ENCODE assay signal across 8 mouse cellular contexts in the genomic region with DNA sequence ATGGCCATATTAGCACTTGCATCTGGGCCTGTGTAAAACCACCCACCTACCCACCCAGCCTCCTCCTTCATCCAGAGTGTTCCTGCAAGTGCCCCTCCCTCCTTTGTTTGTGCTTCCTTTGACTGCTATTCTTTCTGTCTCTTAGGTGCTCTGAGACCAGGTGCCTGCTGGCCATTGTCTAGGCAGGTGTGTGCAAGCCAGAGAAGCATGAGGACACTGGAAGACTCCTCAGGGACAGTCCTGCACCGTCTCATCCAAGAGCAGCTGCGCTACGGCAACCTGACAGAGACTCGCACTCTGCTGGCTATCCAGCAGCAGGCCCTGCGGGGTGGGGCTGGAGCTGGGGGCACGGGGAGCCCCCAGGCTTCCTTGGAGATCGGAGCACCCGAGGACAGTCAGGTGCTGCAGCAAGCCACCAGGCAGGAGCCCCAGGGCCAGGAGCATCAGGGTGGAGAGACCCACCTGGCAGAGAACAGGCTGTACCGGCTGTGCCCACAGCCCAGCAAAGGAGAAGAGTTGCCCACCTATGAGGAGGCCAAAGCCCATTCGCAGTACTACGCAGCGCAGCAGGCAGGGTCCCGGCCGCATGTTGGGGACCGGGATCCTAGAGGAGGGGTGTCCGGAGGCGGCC. TPM values are rescaled to one million over a fixed set of nuclear protein-coding genes. Genes with fewer than 3 reads are reported as not detected.
DNase-seq lines count a peak whose midpoint lies in the region; ATAC-seq and TF ChIP-seq lines count a peak whose summit lies in the region.

No protein-coding gene starts in this region.

- no peak for TF ChIP-seq CTCF in forebrain, postnatal 0 days (IDR thresholded peaks at IDR 0.05; ENCODE audit: low read depth)
- no peak for TF ChIP-seq CTCF in olfactory bulb, adult 2 months (IDR thresholded peaks at IDR 0.05; ENCODE audit: insufficient read depth, low read depth, low read length)

- peaks cover 80% of the 10 kb centered on the region for H3K4me1 ChIP-seq in lung, embryonic 15.5 days
- peaks cover 35% of the 10 kb centered on the region for H3K4me1 ChIP-seq in forebrain, postnatal 0 days (ENCODE audit: insufficient read depth)
- H3K4me1 ChIP-seq in olfactory bulb, adult 2 months (ENCODE audit: control insufficient read depth, insufficient read depth, low read length): peaks cover 33% of the 10 kb centered on the region

- H3K9ac ChIP-seq in lung, embryonic 15.5 days: peak overlapping the region; percentile 96
- H3K9ac ChIP-seq in forebrain, postnatal 0 days: peak overlapping the region; percentile 95

- no peaks in the 10 kb centered on the region for H3K9me3 ChIP-seq in lung, embryonic 15.5 days
- no peaks in the 10 kb centered on the region for H3K9me3 ChIP-seq in forebrain, postnatal 0 days (ENCODE audit: low read length)

- no peak for TF ChIP-seq POLR2A in olfactory bulb, adult 2 months (IDR thresholded peaks at IDR 0.05; ENCODE audit: insufficient read depth, low read depth, low read length)

- ATAC-seq in lung, embryonic 15.5 days (ENCODE audit: borderline replicate concordance, extremely low read depth, low FRiP score, low TSS enrichment): no peak
- ATAC-seq in forebrain, postnatal 0 days: no peak

- no peaks in the 10 kb centered on the region for H3K27me3 ChIP-seq in lung, embryonic 15.5 days
- H3K27me3 ChIP-seq in forebrain, postnatal 0 days (ENCODE audit: insufficient read depth, low read length): no peaks in the 10 kb centered on the region

- peak overlapping the region; percentile 86 for H3K4me3 ChIP-seq in lung, embryonic 15.5 days
- peak overlapping the region; percentile 86 for H3K4me3 ChIP-seq in forebrain, postnatal 0 days (ENCODE audit: low read depth, low read length)
- peak overlapping the region; percentile 2 for H3K4me3 ChIP-seq in olfactory bulb, adult 2 months (ENCODE audit: insufficient read depth, low read depth, low read length)

- H3K36me3 ChIP-seq in lung, embryonic 15.5 days: peaks cover 41% of the 10 kb centered on the region
- H3K36me3 ChIP-seq in forebrain, postnatal 0 days (ENCODE audit: insufficient read depth): peaks cover 35% of the 10 kb centered on the region

- H3K27ac ChIP-seq in lung, embryonic 15.5 days: peak overlapping the region; percentile 32; the same call in 1 of the 2 replicates
- no peak overlapping the region for H3K27ac ChIP-seq in forebrain, postnatal 0 days (ENCODE audit: low read depth, low read length)
- no peak overlapping the region for H3K27ac ChIP-seq in olfactory bulb, adult 2 months (ENCODE audit: insufficient read depth, low read depth, low read length)

- WGBS in lung, embryonic 15.5 days: 36% methylated on average over 17 of the region's 17 CpGs
- WGBS in forebrain, postnatal 0 days: 50% methylated on average over 17 of the region's 17 CpGs
- WGBS in olfactory bulb, adult 2 months: 68% methylated on average over 17 of the region's 17 CpGs

- H3K4me2 ChIP-seq in lung, embryonic 15.5 days: peak overlapping the region; percentile 82
- peak overlapping the region; percentile 67 for H3K4me2 ChIP-seq in forebrain, postnatal 0 days (ENCODE audit: low read depth)

- DNase-seq in lung, postnatal 14 days: no peak
- DNase-seq in forebrain, postnatal 0 days: no peak
- peak; percentile 24 for DNase-seq in kidney, postnatal 14 days
- DNase-seq in ovary, postnatal 14 days (ENCODE audit: low spot score): no peak
- no peak for DNase-seq in right cerebral cortex, postnatal 25 days
- DNase-seq in ovary, adult 18-20 months (ENCODE audit: low spot score): no peak

RNA-seq across cellular contexts. Expression of gene Amotl2, which starts 3.6 kb away (rescaled TPM):
- 45.5 and 47.0 TPM in 2 replicates for polyA plus RNA-seq in lung, embryonic 15.5 days (2015; fragmentation: Nextera tagmentation; extraction: Ambion mirVana)
- 85.8 and 106 TPM in 2 replicates for total RNA-seq in forebrain, postnatal 0 days (2014; rRNA removed)
- 24.8 and 27.6 TPM in 2 replicates for polyA plus RNA-seq in forebrain, postnatal 0 days (2015; fragmentation: Nextera tagmentation; extraction: Ambion mirVana)
- not detected in 2 replicates for polyA plus RNA-seq in olfactory bulb, adult 2 months (2012; ENCODE audit: insufficient read depth, insufficient read length, low replicate concordance, missing spikeins)

Comparison
In these comparisons a context has a peak if more than half of its experiments do, and no peak if none do; other contexts are left out.
1. H3K4me3 ChIP-seq: peak in every context shown above with its lines; median percentile 86 in lung, embryonic 15.5 days; 86 in forebrain, postnatal 0 days; 2 in olfactory bulb, adult 2 months.
2. RNA of gene Amotl2, which starts 3.6 kb away (polyA plus RNA-seq): 45.5 to 47.0 TPM in lung, embryonic 15.5 days and 24.8 to 27.6 TPM in forebrain, postnatal 0 days; not detected in olfactory bulb, adult 2 months; every median in the first group is over 10 times any median in the second.